Mouse (Mus musculus) heart, adult 2 months (tissue): Measurements from ENCODE around the gene Phc1.

ENCODE experiments used
- CTCF ChIP-seq: fragments of 200-600 bp; IDR thresholded peaks from 2 replicates; pipeline ENCODE4 v1.8.1; 2022; ENCODE audit warnings: antibody characterized with exemption, mild to moderate bottlenecking, moderate library complexity
- EP300 ChIP-seq: fragments of 200-500 bp; IDR thresholded peaks from 2 replicates; pipeline ENCODE4 v1.6.1; 2011; ENCODE audit warnings: low read depth, low read length, control low read depth; ENCODE audit not compliant: insufficient read depth

- no peak for TF ChIP-seq EP300
- no peak for TF ChIP-seq CTCF
These were observed 3.4 kb upstream of the Phc1 start for GRCm38 (mm10) chr6:122343719-122344118.
